Mouse (Mus musculus) right cerebral cortex, postnatal 25 days (tissue): Measurements from ENCODE around the gene Tspan4.

Source experiments
- DNase-seq: peaks from one replicate; pipeline ENCODE4 v3.0.0; 2022

Gene Tspan4

DNA sequence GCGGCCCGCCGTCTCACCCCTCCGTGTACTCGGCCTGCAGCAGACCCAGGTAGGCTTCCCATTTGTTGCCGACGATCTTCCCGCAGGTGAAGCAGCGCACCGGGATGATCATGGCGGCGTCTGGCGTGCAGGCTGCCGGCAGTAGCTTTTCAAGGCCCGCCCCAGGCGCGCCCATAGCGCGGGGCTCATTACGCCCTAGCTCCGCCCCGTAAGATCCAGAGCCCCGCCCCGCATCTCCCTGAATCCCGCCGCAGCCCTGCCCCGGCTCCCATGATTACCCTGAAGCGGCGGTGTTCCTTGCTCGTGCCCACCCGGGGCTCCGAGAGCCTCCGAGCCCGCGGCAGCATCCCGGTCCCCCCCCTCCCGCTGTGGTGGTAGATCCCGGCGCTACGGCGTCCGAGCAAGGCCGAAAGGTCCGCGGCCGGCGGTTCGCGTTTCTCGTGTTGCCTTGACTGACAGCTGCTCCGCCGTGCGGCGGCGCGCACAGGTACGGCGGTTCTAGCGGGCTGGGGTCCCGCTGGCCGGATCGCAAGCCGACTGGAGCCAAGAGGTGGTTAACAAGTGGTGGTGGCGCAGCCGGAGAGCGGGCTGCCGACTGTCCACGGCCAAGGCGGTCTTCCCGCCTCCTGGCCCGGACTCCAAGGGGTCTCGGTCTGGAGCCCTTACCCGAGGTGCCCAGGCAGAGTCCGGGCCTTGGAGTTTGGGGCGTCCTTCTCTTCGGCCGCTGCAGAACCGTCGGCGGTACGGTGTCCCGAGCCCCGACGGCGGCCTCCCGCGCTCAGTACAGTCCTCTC, at the start of gene Tspan4, which contains the start of gene Polr2l:
Gene Tspan4, plus strand, starts transcription at position 230 of the 794 bp plus-strand sequence.
Gene Polr2l, minus strand, starts transcription at position 122 of the 794 bp plus-strand sequence.
- DNase-seq: peak; percentile 86

DNA sequence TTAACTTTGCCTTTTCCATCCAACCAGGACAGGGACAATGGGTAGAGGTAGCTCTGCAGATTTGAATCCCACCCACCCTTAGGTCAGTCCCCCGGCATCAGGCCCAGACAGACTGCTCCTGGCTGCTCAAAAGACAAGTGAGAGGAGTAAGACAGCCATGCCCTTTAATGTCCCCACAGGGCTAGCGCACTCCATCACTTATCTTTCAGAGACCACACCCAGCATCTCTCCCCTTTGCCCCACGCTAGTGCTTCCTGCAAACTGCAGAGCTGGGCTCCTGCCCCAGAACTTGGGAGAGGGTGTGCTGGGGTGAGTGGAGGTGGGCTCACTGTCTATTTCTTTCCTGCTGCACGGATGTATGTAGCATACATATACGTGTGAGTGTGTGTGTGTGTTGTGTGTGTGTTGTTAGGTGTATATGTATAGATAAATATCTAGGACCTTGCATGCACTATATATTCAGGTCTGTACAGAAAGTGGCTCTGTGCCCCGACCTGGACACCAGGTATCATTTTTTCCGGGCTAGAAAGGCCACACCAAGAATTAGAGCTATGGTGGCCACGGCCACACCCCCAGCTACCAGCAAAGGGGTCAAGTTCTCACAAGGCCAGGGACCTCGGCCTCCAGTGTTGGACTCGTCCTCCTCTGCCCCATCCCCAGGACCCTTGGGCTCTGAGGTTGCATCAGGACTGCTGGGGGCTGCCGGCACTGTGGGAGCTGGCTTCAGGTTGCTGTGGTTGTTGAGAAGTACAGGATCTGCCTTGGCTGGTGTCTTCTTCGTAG, 47.9 kb upstream of the Tspan4 start:
- DNase-seq: no peak

DNA sequence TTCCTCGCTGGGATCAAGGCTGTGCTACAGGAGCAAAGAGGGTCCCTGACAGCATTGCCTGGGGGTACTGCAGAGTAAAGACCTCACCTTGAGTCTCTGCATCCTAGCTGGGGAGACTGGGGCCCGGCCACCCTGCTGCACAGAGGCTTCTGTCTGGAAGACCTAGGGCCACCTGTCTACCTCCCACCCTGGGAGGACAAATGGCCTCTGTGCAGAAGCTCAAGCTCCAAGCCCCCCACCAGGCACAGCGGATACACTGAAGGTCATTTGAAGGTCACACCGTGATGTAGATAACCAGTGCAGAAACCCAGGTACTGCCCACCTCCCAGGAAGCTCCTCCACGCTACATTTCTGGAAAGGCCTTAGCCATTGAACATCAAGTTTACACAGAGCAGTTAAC, 46.3 kb upstream of the Tspan4 start:
- no peak for DNase-seq

DNA sequence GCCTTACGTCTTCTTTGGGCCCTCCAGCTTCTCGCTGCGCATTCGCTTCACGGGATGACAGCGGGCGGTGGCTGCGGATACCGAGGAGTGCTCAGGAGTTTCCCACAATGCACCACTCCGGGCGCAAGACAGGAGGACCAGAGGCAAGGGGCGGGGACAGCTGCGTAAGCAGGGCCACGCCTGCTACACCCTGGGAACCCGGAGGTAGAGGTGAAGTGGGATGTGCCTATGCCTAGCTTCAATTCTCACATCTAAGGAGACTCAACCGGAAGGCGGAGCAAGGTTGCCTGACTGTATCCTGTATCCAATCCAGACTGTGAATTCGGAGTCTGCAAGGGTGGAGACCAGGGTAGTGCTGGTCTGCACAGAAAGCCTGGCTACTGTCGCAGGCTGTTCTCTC, 45.7 kb upstream of the Tspan4 start, which contains the start of gene Cend1:
Gene Cend1, minus strand, starts transcription at position 182 of the 400 bp plus-strand sequence.
- peak; percentile 90 for DNase-seq

DNA sequence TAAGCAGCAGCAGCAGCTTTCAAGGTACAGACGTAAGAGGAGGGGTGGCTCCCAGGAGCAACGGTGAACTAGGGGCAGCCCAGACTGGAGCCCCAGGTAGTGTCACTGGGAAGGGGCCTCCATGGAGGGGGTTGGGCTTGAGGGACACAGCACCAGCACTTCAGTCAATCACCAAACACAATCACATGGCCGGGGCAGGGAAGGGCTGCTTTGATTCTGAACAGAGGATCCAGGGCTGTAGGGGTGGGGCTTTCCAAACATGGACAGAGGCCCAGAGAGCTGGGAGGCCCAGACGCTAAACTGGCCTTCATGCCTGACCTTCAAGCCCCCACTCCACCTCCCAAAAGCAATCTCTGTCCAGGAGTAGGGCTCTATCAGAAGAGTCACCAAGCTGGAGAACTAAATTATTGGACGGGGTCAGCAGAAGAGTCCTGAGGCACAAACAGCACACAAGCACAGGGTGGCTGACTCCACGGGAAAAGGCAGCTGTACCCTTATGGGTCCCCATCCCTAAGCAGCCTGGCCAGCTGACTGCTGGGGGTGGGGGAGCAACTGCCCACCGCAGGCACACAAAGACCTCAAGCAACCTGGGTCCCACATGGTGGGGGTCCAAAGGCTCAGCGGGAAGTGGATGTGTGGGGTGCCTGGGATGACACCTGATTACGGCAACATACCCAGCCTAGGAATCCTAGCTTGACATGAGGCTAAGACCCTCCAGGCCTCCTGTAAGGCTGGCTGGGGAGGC, 45.0 kb upstream of the Tspan4 start:
- DNase-seq: no peak

DNA sequence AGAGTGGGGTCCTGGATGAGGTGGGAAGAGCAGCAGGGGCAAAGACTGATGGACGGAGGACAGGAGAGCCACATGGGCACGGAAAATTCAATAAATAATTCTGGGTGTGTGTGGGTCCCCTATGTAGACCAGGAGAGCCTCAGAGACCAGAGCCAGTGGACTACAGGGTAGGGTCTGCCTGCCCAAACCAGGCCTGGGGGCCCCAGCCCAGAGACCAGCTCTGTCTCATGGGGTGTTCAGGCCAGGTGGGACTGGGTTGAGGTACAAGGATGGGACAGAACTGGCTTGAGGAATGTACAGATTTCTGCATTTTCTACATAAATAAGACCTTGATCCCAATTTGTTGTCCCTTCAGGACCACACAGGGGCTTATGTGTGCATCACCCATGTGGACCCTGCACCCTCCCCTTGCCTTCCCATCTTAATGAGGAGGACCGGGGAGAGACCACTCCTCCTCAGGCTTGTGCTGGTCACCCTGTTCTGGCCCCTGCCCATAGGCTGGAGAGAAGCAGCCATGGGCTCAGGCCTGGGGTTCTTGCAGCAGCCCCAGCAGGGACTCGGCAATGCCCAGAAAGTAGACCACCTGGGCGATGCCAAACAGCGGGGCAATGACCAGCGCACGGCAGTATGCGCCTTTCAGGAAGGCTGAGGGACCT, 44.3 kb upstream of the Tspan4 start:
- DNase-seq: no peak

DNA sequence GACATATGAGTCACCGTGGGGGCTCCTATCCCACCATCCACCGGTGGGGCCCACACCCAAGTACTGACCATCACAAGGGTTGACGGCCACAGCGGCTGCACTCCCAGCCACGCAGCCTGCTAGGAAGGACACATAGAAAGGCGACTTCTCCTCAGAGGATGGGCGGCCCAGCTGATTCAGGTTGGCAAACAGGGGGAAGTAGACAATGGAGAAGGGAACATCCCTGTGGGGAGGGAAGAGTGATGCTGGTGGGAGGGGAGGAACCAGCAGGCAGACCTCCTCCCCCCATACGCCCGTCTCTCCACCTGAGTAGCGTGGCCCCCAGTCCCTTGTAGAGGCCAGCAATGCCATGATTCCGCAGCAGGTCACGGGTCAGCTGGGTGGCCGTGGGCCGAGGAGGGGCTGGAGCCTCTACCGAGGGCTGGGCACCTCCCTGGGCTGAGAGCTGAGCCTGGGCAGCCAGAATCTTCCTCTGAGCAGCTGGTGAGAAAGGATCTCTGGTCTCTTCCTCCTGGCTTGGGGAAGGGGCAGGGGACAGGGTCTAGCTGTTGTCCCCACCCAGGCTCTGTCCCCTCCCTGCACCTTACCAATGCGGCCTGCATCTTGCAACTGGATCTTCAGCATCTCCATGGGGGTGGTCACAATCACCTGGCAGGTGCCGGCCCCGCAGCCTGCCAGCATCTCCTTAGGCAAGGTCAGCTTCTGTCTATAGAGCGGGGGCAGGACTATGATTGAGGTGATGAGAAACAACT, 43.4 kb upstream of the Tspan4 start:
- no peak for DNase-seq

DNA sequence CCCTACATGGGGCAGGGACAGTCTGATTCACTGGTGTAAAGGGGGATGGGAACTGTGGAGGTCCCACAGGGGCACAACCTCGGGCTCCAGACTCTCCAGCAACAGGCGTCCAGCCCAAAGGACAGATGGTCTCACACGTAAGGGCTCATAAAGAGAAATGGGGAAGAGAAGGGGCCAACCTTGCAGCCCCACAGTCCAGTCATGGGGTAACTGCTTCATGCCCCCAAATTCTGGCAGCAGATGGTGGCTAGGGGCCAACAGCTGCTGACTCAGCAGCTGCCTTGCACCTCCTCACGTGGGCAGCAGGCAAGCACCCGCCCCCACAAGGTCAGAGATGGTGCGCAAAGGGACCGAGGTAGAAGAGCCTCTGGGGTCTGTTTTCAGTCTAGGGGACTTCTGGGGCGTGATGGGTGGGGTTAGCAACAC, 42.8 kb upstream of the Tspan4 start:
- no peak for DNase-seq

DNA sequence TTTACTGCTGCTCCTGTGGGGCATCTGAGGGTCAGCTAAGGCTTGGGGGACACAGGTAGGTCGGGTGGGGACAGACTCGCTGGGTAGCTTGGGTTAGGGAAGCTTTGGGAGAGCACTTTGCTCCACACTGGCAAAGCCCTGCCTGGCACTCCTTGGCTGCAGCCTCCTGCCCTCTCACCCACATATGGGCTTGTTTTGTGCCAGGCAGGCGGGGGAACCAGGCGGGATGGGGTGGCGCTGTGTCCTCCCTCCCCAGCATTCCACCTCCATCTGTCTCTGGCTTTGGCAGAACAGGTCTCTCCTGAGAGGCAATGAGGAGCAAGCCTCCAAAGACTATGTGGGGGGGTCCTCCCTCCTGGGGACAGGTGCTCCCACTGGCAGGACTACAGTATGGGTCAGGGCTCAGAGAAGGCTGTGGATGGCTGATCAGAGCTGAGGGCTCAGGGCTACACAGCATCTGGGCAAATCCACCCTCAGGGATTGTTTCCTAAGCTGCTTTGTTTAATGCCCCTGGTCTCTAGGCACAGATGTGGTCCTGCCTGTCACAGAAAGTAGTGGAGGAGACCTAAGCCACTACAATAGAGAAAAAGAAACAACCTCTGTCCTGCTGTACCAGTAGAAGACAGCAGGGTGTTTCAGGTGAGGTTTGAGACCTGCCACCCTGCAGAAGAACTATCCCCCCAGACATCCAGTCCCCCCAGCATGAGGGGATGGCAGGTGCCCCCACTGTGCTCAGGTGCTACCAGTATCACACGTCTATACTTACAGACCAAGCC, 42.1 kb upstream of the Tspan4 start:
- no peak for DNase-seq

DNA sequence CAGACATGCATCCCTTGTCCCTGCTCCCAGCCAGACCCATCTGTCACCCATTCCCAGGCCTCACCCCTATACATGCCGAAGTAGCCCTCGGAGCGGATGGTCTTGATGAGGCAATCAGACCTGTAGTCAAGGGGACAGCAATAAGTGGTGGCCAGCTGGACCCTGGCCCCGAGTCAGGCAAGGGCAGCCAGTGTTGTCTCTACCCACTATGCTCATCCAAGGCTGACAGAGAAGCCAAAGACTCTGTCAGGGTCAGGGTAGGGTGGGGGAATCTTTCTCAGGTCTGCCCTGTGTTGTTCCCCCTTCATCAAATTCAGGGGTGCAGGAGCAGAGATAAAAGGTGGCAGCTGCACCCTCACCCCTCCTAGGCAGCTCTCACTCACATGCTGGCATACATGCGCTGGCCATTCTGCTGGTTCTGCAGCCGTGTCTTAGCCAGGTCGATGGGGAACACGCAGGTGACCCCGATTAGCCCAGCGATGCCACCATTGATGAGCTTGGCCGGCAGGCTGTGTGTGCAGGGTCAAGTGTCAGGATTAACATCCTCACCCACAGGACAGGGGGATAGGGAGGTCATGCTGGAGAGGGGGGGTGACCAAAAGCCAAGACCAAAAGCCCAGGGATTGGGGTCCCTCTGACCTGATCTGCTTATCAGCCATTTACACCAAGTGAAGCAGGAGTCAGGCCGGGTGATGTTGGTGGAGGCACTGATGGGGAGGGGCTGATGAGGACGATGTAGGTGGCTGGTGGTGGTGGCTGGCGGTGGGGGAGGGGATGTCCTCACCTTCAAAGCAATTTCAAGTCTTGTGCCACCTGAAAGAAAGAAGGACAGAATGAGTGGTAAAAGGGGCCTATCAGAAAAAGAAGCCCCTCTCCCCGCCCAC, 41.3 kb upstream of the Tspan4 start:
- DNase-seq: no peak

DNA sequence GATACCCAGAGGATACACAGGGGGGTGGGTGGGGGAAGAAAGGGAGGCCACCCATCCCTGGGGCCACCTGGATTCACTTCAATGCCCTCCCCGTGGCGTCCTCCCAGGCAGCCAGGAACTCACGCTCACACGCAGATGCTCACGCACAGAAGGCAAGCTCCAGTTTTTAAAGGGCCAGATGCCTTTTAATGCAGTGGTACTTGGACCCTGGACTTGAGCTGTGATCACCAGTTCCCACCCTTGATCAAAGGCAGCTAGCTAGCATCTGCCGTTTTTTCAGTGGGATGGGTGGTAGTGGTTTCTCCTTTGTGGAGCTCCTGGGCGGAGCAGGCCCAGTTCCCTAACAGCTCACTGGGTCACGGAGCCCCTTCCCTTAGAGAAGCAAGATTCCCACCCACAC, 40.6 kb upstream of the Tspan4 start:
- peak; percentile 73 for DNase-seq

DNA sequence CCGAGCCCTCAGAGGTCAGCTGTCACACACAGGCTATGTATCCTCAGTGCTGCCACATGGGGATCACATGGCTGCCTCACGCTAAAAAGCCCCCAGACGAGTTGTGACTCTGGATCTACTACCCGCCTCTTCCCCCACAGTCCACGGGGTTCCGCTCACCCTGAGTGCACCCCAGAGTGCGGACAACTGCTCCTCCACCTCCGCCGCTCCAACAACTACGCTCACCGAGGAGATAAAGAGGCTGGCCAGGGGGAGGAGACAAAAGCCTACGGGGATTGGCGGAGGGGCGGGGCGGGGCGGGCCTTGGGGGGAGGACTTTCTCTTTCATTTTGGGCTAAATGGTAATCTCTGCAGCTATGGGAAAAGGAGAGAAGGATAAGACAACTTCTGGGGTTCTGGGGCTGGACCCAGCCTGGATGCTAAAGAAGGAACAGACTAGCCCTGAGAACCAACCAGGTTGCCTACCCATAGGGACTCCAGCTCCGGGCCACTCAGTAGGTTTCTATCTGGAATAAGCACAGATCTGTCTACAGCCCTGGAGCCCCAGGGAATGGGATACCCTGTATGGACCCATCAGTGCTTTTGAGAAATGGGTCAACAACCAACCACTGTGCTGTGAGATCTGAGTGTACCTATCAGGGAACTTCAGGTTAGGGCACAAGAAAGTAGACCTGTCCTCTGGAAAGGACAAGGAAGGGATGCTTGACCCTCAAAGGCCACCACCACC, 39.7 kb upstream of the Tspan4 start:
- peak; percentile 60 for DNase-seq

DNA sequence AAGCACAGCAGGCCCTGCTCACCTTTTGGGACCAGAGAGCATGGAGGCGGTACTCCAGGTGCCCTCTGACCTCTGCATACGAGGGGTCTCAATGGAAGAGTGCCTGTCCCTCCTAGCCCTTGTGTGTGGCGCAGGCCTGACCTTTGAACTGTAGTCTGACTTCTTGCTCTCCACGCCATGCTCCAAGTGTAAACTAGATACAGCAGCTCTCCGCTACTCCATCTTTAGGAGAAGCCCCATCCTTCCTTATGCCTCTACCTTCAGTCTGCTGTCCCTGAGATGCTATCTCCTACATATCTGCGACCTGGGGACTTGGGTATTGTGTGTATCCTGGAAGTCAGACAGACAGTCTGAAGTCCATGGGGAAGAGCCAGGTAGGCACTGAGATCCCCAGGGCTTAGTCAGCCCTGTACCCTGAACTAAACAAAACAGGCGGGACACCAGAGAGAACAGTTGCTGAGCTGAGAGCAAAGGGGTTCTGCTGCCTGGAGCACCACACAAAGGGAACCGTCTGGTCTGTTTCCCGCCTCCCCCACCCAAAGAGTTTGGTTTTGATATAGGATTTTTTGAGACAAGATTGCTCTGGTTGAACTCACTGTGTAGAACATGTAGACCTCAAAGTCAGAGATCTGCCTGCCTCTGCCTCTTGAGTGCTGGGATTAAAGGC, 39.1 kb upstream of the Tspan4 start:
- DNase-seq: no peak

DNA sequence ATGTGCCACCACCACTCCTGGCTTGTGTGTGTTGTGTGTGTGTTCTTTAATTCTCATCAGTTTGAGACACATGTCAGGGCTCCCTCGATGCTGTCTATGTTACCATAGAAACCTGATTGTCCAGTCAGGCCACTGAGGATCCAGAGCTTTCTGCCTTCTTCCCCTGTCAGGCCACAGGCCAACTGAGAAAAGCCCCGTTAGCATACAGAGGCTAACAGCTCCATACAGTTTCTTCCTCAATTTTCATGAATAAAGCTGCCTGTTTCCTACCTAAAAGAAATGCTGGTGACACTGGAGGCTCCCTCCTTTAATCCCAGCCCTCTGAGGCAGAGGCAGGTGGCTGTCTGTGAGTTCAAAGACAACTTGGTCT, 38.5 kb upstream of the Tspan4 start:
- DNase-seq: no peak

DNA sequence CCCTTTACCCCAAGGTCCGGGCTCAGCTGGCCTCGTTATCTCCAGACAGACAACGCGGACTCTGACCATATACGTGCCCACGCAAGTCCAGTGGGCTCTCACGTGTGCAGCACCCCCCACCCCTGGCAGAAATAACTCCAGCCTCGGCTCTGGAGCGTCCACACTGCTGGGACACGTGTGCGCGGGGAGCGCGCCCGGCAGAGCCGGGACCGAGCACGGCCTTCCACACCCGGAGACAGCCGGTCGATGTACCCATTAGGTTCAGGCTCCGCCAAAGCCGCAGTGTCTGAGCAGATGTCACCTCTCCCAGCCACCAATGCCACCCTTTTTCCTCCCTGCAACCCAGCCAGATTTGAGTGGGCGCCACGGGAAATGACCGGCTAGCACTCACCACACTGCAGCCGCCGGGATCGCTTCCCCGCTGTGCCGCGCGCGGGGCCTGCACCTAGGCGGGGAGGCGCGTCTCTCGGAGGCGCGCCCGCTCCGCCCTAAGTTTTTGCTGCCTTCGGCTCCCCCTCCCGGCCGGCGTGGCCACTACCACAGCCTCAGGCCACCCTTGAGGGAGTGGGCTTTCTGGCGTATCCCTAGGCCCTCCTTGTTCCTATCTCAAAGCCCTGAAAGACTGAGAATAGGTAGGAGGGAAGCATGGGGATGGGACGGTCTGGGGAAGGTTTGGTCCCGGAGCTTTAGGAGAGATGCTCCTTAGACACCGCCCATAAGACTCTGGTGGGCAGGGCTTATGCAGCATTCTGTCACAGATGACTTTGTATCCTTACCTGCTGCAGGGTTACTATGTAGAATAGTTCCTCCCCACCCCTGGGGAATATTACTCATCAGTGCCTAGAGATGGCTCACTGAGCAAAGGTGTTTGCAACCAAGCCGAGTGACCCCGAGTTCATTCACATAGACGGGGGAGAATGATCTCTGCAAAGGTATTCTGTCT, 37.6 kb upstream of the Tspan4 start, which contains the start of gene Slc25a22:
Gene Slc25a22, minus strand, starts transcription at position 715 of the 943 bp plus-strand sequence.
- peak; percentile 91 for DNase-seq

DNA sequence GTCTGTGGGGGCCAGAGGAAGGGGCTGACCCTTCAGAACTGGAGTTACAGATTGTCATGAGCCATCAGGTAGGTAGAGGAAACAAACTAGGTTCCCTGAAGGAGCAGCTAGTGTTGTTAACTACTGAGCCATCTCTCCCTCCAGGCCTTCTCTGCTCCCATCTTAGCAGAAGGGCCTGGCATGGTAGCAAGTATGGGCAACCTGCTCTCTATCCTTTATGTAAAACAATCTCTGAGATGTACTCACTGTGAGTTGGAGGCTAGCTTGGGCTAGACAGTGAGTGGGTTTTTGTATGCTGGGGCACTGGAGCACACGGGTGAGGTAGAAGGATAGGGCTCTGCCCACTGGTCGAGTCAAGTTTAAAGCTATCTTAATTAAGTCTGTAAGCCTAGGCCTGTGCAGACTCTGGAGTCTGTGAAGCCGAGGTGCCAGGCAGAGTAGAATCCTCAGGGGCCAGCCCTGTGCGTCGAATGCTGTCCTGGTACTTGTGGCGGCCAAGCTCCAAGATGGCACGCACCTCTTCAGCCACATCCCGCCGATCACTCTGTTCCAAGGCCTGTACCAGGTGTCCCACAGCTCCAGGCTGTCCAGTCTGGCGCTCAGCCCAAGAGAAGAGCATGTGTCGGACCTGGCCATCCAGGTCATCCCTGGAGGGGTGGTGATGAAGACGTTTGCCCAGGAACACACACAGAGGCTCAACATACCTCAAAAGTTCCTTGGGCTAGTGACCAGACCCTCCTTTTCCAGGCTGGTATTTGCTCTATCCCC, 36.7 kb upstream of the Tspan4 start:
- DNase-seq: no peak
